Mouse (Mus musculus) embryonic fibroblast, embryonic 13.5 days (primary cell): ENCODE results near the gene St3gal4.

Source experiments
- CTCF ChIP-seq: IDR thresholded peaks from 2 replicates; pipeline ENCODE4 v1.5.1; 2011; ENCODE audit warnings: mild to moderate bottlenecking, control low read depth, low read length, moderate library complexity, borderline replicate concordance; ENCODE audit not compliant: insufficient read depth
- POLR2A ChIP-seq: IDR thresholded peaks from 2 replicates; pipeline ENCODE4 v1.6.1; 2011; ENCODE audit warnings: low read depth, mild to moderate bottlenecking, control low read depth, low read length, moderate library complexity

DNA sequence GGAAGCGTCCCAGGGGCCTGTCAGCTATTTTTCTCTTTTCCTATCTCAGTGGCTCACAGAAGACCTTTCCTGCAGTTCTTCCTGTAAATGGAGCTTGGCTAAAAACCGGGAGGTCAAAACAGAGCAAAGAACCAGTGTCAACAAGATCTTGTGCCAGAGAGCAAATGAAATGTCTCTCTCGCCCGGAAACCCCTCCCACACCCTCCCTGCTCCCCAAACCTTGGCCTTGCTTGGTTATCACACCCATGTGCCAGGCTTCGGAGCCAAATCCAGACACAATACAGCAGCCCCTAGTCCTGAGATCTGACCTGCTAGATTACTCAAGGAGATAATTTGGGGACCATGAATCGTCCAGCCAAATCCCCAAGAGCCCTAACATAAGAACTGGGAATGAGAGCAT, 8.1 kb upstream of the St3gal4 start:
- TF ChIP-seq CTCF = no peak
- TF ChIP-seq POLR2A = no peak
